Mouse (Mus musculus) megakaryocyte-erythroid progenitor cell, adult 5-6 weeks (primary cell): Measurements from ENCODE around the gene Macrod1. TPM values are rescaled to one million over a fixed set of nuclear protein-coding genes. Genes with fewer than 3 reads are reported as not detected.

Experiments
- total RNA-seq, 2 experiments: library from RNA; stranded (forward) in 1 of 2; stranded (reverse) in 1 of 2; fragments of 200-1000, 215-1000 nt in 1 of 2; fragments of >200 nt in 1 of 2; fragmentation: Nextera tagmentation in 1 of 2; gene quantifications; 2 replicates each; pipeline ENCODE4 v1.2.3; 2014 to 2017

Macrod1 gene
- total RNA-seq, 2 experiments from 2014 or later = 10.3 to 19.1 TPM

Other genes with a start within 250 kb of the Macrod1 start
- 7.3 and 9.4 TPM in 2 replicates for gene Rps6ka4, start 216.2 kb upstream of the Macrod1 start, total RNA-seq (2014; fragmentation: Nextera tagmentation)
- gene Rps6ka4, start 216.2 kb upstream of the Macrod1 start, total RNA-seq (2017) = 5.4 and 10.2 TPM in 2 replicates
- gene Ccdc88b, start 198.6 kb upstream of the Macrod1 start, total RNA-seq (2014; fragmentation: Nextera tagmentation) = 10.1 and 17.8 TPM in 2 replicates
- 14.9 and 17.8 TPM in 2 replicates for gene Ccdc88b, start 198.6 kb upstream of the Macrod1 start, total RNA-seq (2017)
- 185 and 221 TPM in 2 replicates for gene Trmt112, start 147.1 kb upstream of the Macrod1 start, total RNA-seq (2014; fragmentation: Nextera tagmentation)
- gene Trmt112, start 147.1 kb upstream of the Macrod1 start, total RNA-seq (2017) = 235 and 364 TPM in 2 replicates
- gene Prdx5, start 146.7 kb upstream of the Macrod1 start, total RNA-seq (2014; fragmentation: Nextera tagmentation) = 76.5 and 87.1 TPM in 2 replicates
- 101 and 126 TPM in 2 replicates for gene Prdx5, start 146.7 kb upstream of the Macrod1 start, total RNA-seq (2017)
- 14.1 and 18.9 TPM in 2 replicates for gene Esrra, start 135.0 kb upstream of the Macrod1 start, total RNA-seq (2014; fragmentation: Nextera tagmentation)
- 10.8 and 18.4 TPM in 2 replicates for gene Esrra, start 135.0 kb upstream of the Macrod1 start, total RNA-seq (2017)
- gene Catsperz, start 131.4 kb upstream of the Macrod1 start, total RNA-seq (2014; fragmentation: Nextera tagmentation) = not detected in 2 replicates
- not detected in 2 replicates for gene Catsperz, start 131.4 kb upstream of the Macrod1 start, total RNA-seq (2017)
- not detected in 2 replicates for gene Kcnk4, start 122.3 kb upstream of the Macrod1 start, total RNA-seq (2014; fragmentation: Nextera tagmentation)
- not detected in 2 replicates for gene Kcnk4, start 122.3 kb upstream of the Macrod1 start, total RNA-seq (2017)
- gene Bad, start 114.9 kb upstream of the Macrod1 start, total RNA-seq (2014; fragmentation: Nextera tagmentation) = 17.5 and 20.6 TPM in 2 replicates
- 29.0 and 39.2 TPM in 2 replicates for gene Bad, start 114.9 kb upstream of the Macrod1 start, total RNA-seq (2017)
- 8.0 and 16.1 TPM in 2 replicates for gene Gpr137, start 114.3 kb upstream of the Macrod1 start, total RNA-seq (2014; fragmentation: Nextera tagmentation)
- gene Gpr137, start 114.3 kb upstream of the Macrod1 start, total RNA-seq (2017) = 7.0 and 15.7 TPM in 2 replicates
- 316 and 412 TPM in 2 replicates for gene Ppp1r14b, start 81.8 kb upstream of the Macrod1 start, total RNA-seq (2014; fragmentation: Nextera tagmentation)
- 174 and 192 TPM in 2 replicates for gene Ppp1r14b, start 81.8 kb upstream of the Macrod1 start, total RNA-seq (2017)
- gene Plcb3, start 80.3 kb upstream of the Macrod1 start, total RNA-seq (2014; fragmentation: Nextera tagmentation) = 12.1 and 18.6 TPM in 2 replicates
- 4.3 and 4.8 TPM in 2 replicates for gene Plcb3, start 80.3 kb upstream of the Macrod1 start, total RNA-seq (2017)
- 63.5 and 120 TPM in 2 replicates for gene Fkbp2, start 76.3 kb upstream of the Macrod1 start, total RNA-seq (2014; fragmentation: Nextera tagmentation)
- 72.8 and 85.4 TPM in 2 replicates for gene Fkbp2, start 76.3 kb upstream of the Macrod1 start, total RNA-seq (2017)
- gene Vegfb, start 69.2 kb upstream of the Macrod1 start, total RNA-seq (2014; fragmentation: Nextera tagmentation) = 56.3 and 71.4 TPM in 2 replicates
- 13.2 and 16.9 TPM in 2 replicates for gene Vegfb, start 69.2 kb upstream of the Macrod1 start, total RNA-seq (2017)
- 15.0 and 17.0 TPM in 2 replicates for gene Dnajc4, start 64.2 kb upstream of the Macrod1 start, total RNA-seq (2014; fragmentation: Nextera tagmentation)
- gene Dnajc4, start 64.2 kb upstream of the Macrod1 start, total RNA-seq (2017) = 8.5 and 11.5 TPM in 2 replicates
- 11.1 TPM in 2 replicates for gene Nudt22, start 60.7 kb upstream of the Macrod1 start, total RNA-seq (2014; fragmentation: Nextera tagmentation)
- gene Nudt22, start 60.7 kb upstream of the Macrod1 start, total RNA-seq (2017) = 5.4 and 6.5 TPM in 2 replicates
- 0.57 and 1.9 TPM in 2 replicates for gene Trpt1, start 60.7 kb upstream of the Macrod1 start, total RNA-seq (2014; fragmentation: Nextera tagmentation)
- gene Trpt1, start 60.7 kb upstream of the Macrod1 start, total RNA-seq (2017) = 3.4 TPM in 1 of 2 replicates, not detected in the other
- gene Fermt3, start 37.3 kb upstream of the Macrod1 start, total RNA-seq (2014; fragmentation: Nextera tagmentation) = 151 and 153 TPM in 2 replicates
- gene Fermt3, start 37.3 kb upstream of the Macrod1 start, total RNA-seq (2017) = 220 and 247 TPM in 2 replicates
- 183 and 212 TPM in 2 replicates for gene Stip1, start 16.8 kb upstream of the Macrod1 start, total RNA-seq (2014; fragmentation: Nextera tagmentation)
- gene Stip1, start 16.8 kb upstream of the Macrod1 start, total RNA-seq (2017) = 309 and 310 TPM in 2 replicates
- gene Flrt1, start 48.9 kb downstream of the Macrod1 start, total RNA-seq (2014; fragmentation: Nextera tagmentation) = not detected in 2 replicates
- gene Flrt1, start 48.9 kb downstream of the Macrod1 start, total RNA-seq (2017) = not detected in 2 replicates
- 51.9 and 60.3 TPM in 2 replicates for gene Otub1, start 149.5 kb downstream of the Macrod1 start, total RNA-seq (2014; fragmentation: Nextera tagmentation)
- gene Otub1, start 149.5 kb downstream of the Macrod1 start, total RNA-seq (2017) = 59.8 and 81.4 TPM in 2 replicates
- gene Cox8a, start 160.8 kb downstream of the Macrod1 start, total RNA-seq (2014; fragmentation: Nextera tagmentation) = 777 and 822 TPM in 2 replicates
- 576 and 680 TPM in 2 replicates for gene Cox8a, start 160.8 kb downstream of the Macrod1 start, total RNA-seq (2017)
- 66.8 and 78.6 TPM in 2 replicates for gene Naa40, start 184.4 kb downstream of the Macrod1 start, total RNA-seq (2014; fragmentation: Nextera tagmentation)
- 45.4 and 49.0 TPM in 2 replicates for gene Naa40, start 184.4 kb downstream of the Macrod1 start, total RNA-seq (2017)
- gene Rcor2, start 210.5 kb downstream of the Macrod1 start, total RNA-seq (2014; fragmentation: Nextera tagmentation) = 5.0 and 5.4 TPM in 2 replicates
- gene Rcor2, start 210.5 kb downstream of the Macrod1 start, total RNA-seq (2017) = 4.0 and 19.5 TPM in 2 replicates